Mouse (Mus musculus): ENCODE data around the gene Fam221b. TPM values are rescaled to one million over a fixed set of nuclear protein-coding genes. Genes with fewer than 3 reads are reported as not detected.
A peak's percentile ranks its signal among the peaks of the same experiment; 100 is the strongest.

The Fam221b gene
- polyA plus RNA-seq, 1 experiment from 2014 or later = 2.2 TPM

DNA sequence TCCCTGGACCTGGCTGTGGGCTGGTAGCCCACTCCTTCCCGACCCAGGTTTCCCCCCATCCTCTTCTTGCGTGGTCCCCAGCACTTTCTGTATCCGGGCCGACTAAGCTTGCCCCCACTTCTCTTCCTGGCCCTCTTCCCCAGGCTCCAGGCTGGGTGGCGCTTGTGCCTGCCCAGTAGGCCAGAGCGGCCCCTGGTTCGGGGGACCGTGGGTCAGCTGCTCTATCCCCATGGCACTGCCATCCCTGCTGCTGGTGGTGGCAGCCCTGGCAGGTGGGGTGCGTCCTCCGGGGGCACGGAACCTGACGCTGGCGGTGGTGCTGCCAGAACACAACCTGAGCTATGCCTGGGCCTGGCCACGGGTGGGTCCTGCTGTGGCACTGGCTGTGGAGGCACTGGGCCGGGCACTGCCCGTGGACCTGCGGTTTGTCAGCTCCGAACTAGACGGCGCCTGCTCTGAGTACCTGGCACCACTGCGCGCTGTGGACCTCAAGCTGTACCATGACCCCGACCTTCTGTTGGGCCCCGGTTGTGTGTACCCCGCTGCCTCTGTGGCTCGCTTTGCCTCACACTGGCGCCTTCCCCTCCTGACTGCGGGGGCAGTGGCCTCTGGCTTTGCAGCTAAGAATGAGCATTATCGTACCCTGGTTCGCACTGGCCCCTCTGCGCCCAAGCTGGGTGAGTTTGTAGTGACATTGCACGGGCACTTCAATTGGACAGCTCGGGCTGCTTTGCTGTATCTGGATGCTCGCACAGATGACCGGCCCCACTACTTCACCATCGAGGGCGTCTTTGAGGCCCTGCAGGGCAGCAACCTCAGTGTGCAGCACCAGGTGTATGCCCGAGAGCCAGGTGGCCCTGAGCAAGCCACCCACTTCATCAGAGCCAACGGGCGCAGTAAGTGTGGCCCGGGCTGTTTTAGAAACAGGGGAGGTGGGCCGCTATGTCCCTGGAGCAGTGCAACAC is 36.7 kb downstream of the Fam221b start:
- 53% methylated on average over 42 of the region's 42 CpGs for WGBS
- no peaks in the 10 kb centered on the region for H3K36me3 ChIP-seq (ENCODE audit: control insufficient read depth, insufficient read depth, low read length)
- H3K9ac ChIP-seq (ENCODE audit: low read length) = peak overlapping the region; percentile 95
- H3K27me3 ChIP-seq (replicated peaks; ENCODE audit: control insufficient read depth, insufficient read depth, low read length) = no peaks in the 10 kb centered on the region
- peak overlapping the region; percentile 83 for H3K4me2 ChIP-seq (ENCODE audit: low read length)
- 0 out of 2 replicates have a peak overlapping the region, but pooled peaks have one; percentile 77 for H3K27ac ChIP-seq (ENCODE audit: low read depth, low read length)
- DNase-seq (ENCODE audit: low spot score) (peak; percentile 1), ATAC-seq (peak; percentile 8; the same call in 1 of the 2 replicates)
- H3K9me3 ChIP-seq (replicated peaks; ENCODE audit: control insufficient read depth, low read length) = no peaks in the 10 kb centered on the region
- H3K4me1 ChIP-seq (ENCODE audit: control insufficient read depth, insufficient read depth, low read length) = peaks cover 14% of the 10 kb centered on the region
- peak overlapping the region; percentile 62 for H3K4me3 ChIP-seq (ENCODE audit: low read depth, low read length)

DNA sequence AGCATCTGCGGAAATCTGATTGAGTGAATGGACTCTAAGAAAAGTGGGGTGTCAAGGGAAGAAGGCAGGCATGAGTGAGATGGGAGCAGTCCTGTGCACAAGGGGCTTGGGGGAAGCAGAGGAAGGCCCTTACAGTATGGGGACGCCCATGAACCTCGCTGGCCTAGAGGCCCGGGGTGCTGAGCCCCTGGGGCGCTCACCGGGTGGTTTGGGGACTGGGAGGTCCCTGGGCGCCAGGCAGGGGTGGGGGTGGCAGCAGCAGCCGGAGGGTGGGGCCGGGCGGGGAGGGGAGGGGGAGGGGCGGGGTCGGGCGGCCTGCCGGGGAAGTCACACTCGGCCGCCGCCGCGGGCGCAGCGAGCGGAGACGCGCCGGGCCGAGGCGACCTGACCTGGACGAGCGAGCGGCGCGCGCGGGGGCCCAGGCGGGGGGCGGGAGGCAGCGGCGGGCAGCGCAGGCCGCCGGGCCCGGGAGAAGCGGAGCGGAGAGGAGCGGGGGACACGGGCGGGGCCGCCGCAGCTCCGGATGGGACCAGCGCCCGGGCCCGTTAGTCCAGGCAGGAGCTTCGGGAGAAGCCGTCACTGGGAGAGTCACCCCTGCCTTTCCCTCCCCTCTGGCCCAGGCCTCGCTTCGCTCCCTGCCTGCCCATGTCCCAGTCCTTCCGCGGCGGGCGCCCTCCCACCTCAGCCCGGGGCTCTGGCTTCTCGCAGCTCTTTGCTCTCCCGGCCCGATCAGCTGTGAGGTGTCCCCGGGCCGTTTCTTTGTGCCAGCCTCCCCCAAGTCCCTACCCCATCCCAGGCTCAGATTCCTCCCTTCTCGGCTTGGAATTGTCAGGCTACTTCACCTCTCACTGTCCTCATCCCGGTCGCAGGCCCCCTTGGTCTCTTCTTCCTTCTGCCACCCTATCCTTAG is 37.6 kb downstream of the Fam221b start, which contains the start of gene Npr2:
TSS of gene Npr2 (plus strand) at position 890 of the 910 bp plus-strand sequence.
- H3K27me3 ChIP-seq (replicated peaks; ENCODE audit: control insufficient read depth, insufficient read depth, low read length) = no peaks in the 10 kb centered on the region
- WGBS = 2% methylated on average over 35 of the region's 70 CpGs
- H3K4me1 ChIP-seq (ENCODE audit: control insufficient read depth, insufficient read depth, low read length) = peaks cover 14% of the 10 kb centered on the region
- DNase-seq (ENCODE audit: low spot score) (peak; percentile 44), ATAC-seq (peak; percentile 63)
- no peaks in the 10 kb centered on the region for H3K9me3 ChIP-seq (replicated peaks; ENCODE audit: control insufficient read depth, low read length)
- peak within 1 kb of the TSS; percentile 83 for H3K4me2 ChIP-seq (ENCODE audit: low read length)
- H3K4me3 ChIP-seq (ENCODE audit: low read depth, low read length) = peak within 1 kb of the TSS; percentile 62
- H3K9ac ChIP-seq (ENCODE audit: low read length) = peak within 1 kb of the TSS; percentile 95
- H3K27ac ChIP-seq (ENCODE audit: low read depth, low read length) = peak within 1 kb of the TSS; percentile 77
- H3K36me3 ChIP-seq (ENCODE audit: control insufficient read depth, insufficient read depth, low read length) = no peaks in the 10 kb centered on the region

GRCm38 (mm10) chr4:43630671-43631045 is 38.3 kb downstream of the Fam221b start:
- H3K27me3 ChIP-seq (replicated peaks; ENCODE audit: control insufficient read depth, insufficient read depth, low read length) = no peaks in the 10 kb centered on the region
- peak overlapping the region; percentile 77 for H3K27ac ChIP-seq (ENCODE audit: low read depth, low read length)
- 14% methylated on average over 5 of the region's 5 CpGs for WGBS
- peak overlapping the region; percentile 83 for H3K4me2 ChIP-seq (ENCODE audit: low read length)
- peaks cover 14% of the 10 kb centered on the region for H3K4me1 ChIP-seq (ENCODE audit: control insufficient read depth, insufficient read depth, low read length)
- no peaks in the 10 kb centered on the region for H3K9me3 ChIP-seq (replicated peaks; ENCODE audit: control insufficient read depth, low read length)
- H3K4me3 ChIP-seq (ENCODE audit: low read depth, low read length) = peak overlapping the region; percentile 62; the same call in 1 of the 2 replicates
- ATAC-seq (peak; percentile 41), DNase-seq (ENCODE audit: low spot score) (peak; percentile 53)
- H3K36me3 ChIP-seq (ENCODE audit: control insufficient read depth, insufficient read depth, low read length) = no peaks in the 10 kb centered on the region
- peak overlapping the region; percentile 95 for H3K9ac ChIP-seq (ENCODE audit: low read length)

- H3K4me3 ChIP-seq (ENCODE audit: low read depth, low read length) = no peak overlapping the region
- peak; percentile 75 for ATAC-seq
- no peak overlapping the region for H3K9ac ChIP-seq (ENCODE audit: low read length)
- peaks cover 14% of the 10 kb centered on the region for H3K4me1 ChIP-seq (ENCODE audit: control insufficient read depth, insufficient read depth, low read length)
- peak; percentile 96 for DNase-seq (ENCODE audit: low spot score)
- 0 out of 2 replicates have a peak, but pooled peaks cover under 1% of the 10 kb centered on the region for H3K9me3 ChIP-seq (replicated peaks; ENCODE audit: control insufficient read depth, low read length)
- 3% methylated on average over 5 of the region's 5 CpGs for WGBS
- H3K36me3 ChIP-seq (ENCODE audit: control insufficient read depth, insufficient read depth, low read length) = no peaks in the 10 kb centered on the region
- peak overlapping the region; percentile 77; the same call in 1 of the 2 replicates for H3K27ac ChIP-seq (ENCODE audit: low read depth, low read length)
- no peaks in the 10 kb centered on the region for H3K27me3 ChIP-seq (replicated peaks; ENCODE audit: control insufficient read depth, insufficient read depth, low read length)
- H3K4me2 ChIP-seq (ENCODE audit: low read length) = 0 out of 2 replicates have a peak overlapping the region, but pooled peaks have one; percentile 3
These were observed 38.8 kb downstream of the Fam221b start for GRCm38 (mm10) chr4:43630030-43630581.

DNA sequence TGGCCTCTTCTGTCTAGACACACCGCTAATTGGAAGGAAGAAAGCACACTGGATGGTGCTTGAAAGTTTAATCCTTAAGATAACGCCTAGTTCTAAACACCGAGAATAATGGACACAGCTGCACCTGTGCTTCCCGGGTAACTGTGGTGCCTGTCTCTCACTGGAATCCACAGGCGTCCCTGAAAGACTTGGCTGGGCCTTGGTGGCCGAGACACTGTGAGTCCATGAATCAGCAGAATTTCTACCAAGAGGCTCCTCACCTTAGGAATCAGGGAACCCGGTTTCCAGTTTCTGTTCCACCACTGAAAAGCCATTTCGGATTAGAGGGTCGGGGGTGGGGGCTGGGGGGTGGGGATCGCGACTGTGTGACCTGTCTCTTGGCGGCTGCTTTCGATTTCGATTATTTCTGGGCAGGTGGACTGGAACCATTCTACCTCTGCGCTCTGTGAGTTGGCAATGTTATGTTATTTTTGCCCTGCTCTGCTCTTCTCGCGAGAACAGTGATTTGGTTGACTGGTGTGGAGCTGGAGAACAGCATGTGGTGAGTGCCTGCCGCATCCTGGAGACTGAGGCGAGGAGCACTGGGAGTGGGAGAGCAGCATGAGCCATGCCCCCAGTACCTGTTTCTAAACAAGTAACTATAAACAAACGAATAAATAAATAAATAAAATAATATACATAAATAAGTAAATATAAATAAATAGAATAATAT is 39.7 kb downstream of the Fam221b start:
- Histone ChIP-seq H3K36me3 (ENCODE audit: control insufficient read depth, insufficient read depth, low read length) (no peaks in the 10 kb centered on the region), H3K4me1 (ENCODE audit: control insufficient read depth, insufficient read depth, low read length) (peaks cover 14% of the 10 kb centered on the region), H3K27ac (ENCODE audit: low read depth, low read length) (no peak overlapping the region), H3K4me2 (ENCODE audit: low read length) (peak overlapping the region; percentile 10; the same call in 1 of the 2 replicates), H3K9ac (ENCODE audit: low read length) (no peak overlapping the region), H3K9me3 (replicated peaks; ENCODE audit: control insufficient read depth, low read length) (peaks cover 6% of the 10 kb centered on the region; the same call in 1 of the 2 replicates), H3K27me3 (replicated peaks; ENCODE audit: control insufficient read depth, insufficient read depth, low read length) (no peaks in the 10 kb centered on the region), H3K4me3 (ENCODE audit: low read depth, low read length) (no peak overlapping the region)
- DNase-seq (ENCODE audit: low spot score) (peak; percentile 58), ATAC-seq (no peak)
- 36% methylated on average over 20 of the region's 20 CpGs for WGBS

DNA sequence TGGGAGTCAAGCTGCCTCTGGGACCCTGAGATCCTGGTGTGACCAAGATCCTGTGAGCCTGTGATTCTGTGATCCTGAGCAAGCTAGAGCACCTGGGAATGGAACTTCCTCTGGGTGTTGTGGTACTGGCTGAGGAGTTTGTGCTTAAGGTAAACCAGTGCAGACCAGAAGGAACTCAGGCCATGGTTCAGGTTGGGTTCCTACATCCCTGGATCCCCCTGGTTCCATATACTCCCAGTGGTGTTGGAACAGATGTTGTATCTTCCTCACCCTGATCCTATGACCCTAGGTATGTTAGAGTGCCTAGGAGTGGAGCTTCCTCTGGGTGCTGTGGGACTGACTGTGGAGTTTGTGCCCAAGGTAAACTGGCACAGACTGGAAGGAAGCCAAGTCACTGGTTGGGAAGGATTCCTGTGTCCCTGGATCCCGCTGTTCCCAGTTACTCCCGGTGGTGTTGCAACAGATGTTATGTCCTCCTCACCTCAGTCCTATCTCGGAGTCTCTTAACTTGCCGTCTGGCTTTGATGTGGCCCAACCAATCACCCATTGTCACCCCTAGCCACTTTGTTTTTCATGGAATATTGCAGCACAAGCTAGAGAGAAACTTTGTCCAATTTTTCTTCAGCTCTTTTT is 48.7 kb downstream of the Fam221b start:
- 89% methylated on average over 4 of the region's 4 CpGs for WGBS
- Histone ChIP-seq H3K27me3 (replicated peaks; ENCODE audit: control insufficient read depth, insufficient read depth, low read length) (no peaks in the 10 kb centered on the region), H3K4me2 (ENCODE audit: low read length) (no peak overlapping the region), H3K4me3 (ENCODE audit: low read depth, low read length) (no peak overlapping the region), H3K9me3 (replicated peaks; ENCODE audit: control insufficient read depth, low read length) (peaks cover 6% of the 10 kb centered on the region; the same call in 1 of the 2 replicates), H3K4me1 (ENCODE audit: control insufficient read depth, insufficient read depth, low read length) (no peaks in the 10 kb centered on the region), H3K36me3 (ENCODE audit: control insufficient read depth, insufficient read depth, low read length) (no peaks in the 10 kb centered on the region), H3K27ac (ENCODE audit: low read depth, low read length) (no peak overlapping the region), H3K9ac (ENCODE audit: low read length) (no peak overlapping the region)
- no peak for DNase-seq (ENCODE audit: low spot score)
- no peak for ATAC-seq

GRCm38 (mm10) chr4:43613060-43613730 is 55.8 kb downstream of the Fam221b start:
- Histone ChIP-seq H3K9ac (ENCODE audit: low read length) (no peak overlapping the region), H3K9me3 (replicated peaks; ENCODE audit: control insufficient read depth, low read length) (no peaks in the 10 kb centered on the region), H3K4me2 (ENCODE audit: low read length) (no peak overlapping the region), H3K4me3 (ENCODE audit: low read depth, low read length) (no peak overlapping the region), H3K27ac (ENCODE audit: low read depth, low read length) (no peak overlapping the region), H3K4me1 (ENCODE audit: control insufficient read depth, insufficient read depth, low read length) (no peaks in the 10 kb centered on the region), H3K27me3 (replicated peaks; ENCODE audit: control insufficient read depth, insufficient read depth, low read length) (no peaks in the 10 kb centered on the region), H3K36me3 (ENCODE audit: control insufficient read depth, insufficient read depth, low read length) (no peaks in the 10 kb centered on the region)
- DNase-seq (ENCODE audit: low spot score) = no peak
- no peak for ATAC-seq
- WGBS = 56% methylated on average over 3 of the region's 3 CpGs
